Mouse (Mus musculus): Measurements from ENCODE around the gene Efl1.

The Efl1 gene

DNA sequence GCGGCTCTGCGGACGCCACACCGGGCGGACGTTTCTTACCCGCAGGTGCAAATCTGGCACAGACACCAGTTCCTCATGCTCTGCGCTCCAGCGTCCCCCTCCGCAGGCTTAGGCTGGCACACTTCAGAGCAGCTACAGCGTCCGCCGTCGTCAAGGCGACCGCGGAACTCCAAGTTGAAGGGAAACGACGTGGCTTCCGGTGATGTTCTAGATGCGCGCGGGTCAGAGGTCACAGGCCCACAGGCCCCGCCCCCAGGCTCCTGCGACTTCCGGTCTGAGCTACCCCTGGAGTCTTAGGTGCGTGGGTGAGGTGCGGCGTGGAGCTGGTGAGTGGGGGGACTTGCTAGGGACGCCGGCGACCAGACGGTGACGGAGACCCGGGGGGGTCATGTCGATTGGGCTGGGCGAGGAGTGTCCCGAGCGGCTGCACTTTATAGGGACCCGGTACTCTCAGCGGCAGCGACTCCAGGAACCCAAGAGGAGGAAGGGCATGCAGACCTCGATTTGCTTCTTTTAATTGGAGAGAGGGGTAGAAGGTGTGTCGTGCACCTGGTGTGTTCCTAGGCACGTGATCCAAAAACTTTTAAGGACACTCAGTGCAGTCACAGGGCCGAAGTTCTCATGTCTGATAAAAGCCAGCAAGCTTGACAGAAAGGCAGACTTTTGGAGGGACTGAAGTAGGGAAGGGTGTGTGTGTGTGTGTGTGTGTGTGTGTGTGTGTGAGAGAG is at the start of gene Efl1, which contains the start of gene Saxo2:
Gene Efl1, plus strand, starts transcription at position 262 of the 728 bp plus-strand sequence.
Gene Saxo2, minus strand, starts transcription at position 176 of the 728 bp plus-strand sequence.
- DNase-seq (ENCODE audit: low spot score): peak; percentile 95

DNA sequence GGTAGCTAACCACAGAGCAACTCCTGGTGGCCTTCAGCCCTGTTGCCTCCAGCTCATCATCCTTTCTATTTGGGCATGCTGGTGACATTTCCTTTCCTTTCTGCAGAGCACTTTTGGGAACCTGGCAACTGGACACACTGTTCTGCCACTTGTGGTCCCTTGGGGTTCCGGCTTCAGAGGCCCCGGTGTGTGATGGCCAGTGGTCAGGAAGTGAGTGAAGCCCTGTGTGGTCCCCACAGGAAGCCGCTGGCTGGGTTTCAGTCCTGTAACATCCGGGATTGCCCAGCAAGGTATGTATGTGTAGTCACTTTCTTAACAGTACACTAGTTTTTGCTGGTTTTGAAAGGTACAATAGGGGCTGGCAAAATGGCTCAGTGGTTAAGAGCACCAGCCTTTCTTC is 46.4 kb upstream of the Efl1 start:
- DNase-seq (ENCODE audit: low spot score): no peak

DNA sequence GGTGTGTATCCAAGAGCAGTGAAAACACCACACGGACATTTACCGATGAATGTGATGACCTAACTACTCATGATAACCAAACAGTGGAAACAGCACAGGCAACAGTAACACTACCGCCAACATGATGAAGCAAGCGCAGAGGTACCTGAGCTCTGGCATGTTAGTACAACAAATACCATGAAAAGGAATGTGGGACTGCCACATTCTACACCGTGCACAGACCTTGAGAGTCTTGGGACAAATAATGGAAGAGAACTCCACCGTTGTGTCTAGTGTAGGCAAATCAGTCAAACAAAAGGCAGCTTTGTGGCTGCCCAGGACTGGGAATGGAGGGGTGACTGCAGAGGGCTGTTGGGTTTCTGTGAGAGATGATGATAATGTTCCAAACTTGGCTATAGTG is 43.0 kb upstream of the Efl1 start:
- DNase-seq (ENCODE audit: low spot score): no peak

DNA sequence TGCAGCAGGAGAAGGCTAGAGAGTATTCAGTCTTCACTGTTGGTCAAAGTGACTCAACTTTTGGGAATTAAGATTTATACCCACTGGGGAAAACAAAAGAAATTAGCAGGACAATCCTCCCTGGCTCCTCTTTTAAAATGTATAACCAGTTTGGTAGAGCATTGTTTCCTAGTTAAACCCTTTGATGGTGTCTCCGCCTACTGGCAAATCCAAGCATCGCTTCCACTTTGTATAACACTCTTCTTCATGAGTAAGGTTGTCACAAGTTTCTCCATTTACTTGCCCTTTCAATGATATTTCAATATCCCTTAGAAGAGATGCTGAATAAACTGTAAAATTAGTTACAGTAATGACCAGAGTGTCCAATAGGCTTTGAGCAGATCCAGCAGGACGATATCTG is 38.8 kb upstream of the Efl1 start:
- no peak for DNase-seq (ENCODE audit: low spot score)

DNA sequence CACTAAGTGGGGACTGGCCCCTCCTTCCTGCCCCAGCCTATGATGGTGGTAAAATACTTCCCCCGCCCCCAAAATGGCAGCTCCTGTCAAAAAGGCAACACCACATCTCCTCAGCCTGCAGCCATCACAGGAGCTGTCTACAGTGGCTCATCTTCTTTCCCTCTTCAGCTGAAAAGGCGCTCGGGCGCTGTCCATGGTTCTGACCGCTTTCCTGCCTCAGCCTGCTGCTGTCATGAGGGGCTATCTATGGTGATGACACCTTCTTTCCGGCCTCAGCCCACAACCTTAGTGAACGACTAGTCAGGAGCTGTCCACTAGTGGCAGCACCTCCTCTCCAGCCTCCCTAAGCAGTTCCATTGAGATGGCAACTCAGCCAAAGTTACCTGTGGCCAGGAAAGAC is 23.1 kb upstream of the Efl1 start:
- no peak for DNase-seq (ENCODE audit: low spot score)

DNA sequence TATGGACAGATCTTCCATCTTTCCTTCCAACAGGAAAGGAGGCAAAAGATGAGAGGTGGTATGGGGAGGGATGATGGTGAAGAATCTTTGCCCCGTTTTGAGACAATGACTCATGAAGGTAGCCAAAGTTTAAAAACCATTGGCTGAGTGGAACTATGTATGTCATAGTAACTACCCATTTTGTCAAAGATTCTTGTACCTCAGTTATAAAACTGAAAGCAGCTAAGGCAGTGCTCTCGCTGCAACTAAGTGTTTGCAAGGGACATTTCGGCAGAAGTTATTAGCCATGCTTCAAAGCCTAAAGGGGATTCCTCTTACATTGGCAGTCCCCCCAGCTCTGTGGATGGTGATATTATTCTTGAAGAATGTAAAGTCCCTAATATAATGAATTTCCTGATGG is 1.2 kb upstream of the Efl1 start:
- DNase-seq (ENCODE audit: low spot score): no peak

DNA sequence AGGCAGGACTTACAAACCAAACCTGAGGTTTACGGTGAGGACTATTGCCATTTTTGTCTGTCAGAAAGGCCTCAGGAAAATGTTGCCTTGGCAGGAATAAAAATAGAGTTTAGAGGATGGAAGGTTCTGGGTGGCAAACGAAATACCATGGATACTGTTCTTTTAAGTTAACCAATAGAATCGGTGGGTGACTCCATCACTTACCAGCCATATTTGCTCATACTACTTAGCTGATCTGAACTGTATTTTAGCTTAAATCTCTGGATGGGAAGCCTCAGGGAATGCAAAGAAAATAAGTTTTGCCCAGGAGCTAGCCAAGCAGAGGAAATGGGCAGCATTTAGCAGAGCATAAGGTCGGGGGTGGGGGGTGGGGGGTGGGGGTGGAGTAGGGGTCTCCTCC is 505 bp upstream of the Efl1 start:
- DNase-seq (ENCODE audit: low spot score): no peak

DNA sequence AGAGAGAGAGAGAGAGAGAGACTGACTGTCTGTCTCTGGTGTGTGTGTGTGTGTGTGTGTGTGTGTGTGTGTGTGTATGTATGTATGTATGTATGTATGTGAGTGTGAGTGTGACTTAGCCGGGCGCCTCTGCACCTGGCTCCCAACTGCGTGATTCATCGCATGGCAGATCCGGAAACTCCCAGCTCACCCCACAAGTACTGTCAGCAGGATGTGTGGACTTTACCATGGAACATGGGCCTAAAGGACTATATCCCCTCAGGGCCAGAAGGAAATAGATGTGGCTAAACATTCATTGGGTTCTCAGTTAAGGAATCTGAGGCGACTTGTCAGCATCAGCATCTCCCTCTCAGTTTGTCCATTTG is 649 bp downstream of the Efl1 start:
- DNase-seq (ENCODE audit: low spot score): no peak

DNA sequence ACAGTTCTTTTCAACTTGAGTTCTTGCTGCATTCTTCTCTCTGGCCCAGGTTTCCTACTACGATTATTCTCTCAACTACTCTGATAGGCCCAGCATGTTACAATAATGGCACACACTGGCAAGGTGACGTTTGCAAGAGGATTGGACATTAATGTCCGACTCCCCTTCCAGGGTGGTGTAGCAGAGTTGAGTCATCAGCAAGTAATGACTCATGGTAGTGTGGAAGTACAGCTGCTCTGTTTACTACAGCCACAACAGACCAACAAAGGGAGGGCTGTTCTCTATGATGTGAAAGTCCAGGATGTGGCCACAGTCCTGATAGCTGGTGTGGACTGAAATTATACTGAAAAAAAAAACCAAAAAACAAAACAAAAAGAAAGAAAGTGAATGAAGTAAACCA is 16.2 kb downstream of the Efl1 start:
- no peak for DNase-seq (ENCODE audit: low spot score)

DNA sequence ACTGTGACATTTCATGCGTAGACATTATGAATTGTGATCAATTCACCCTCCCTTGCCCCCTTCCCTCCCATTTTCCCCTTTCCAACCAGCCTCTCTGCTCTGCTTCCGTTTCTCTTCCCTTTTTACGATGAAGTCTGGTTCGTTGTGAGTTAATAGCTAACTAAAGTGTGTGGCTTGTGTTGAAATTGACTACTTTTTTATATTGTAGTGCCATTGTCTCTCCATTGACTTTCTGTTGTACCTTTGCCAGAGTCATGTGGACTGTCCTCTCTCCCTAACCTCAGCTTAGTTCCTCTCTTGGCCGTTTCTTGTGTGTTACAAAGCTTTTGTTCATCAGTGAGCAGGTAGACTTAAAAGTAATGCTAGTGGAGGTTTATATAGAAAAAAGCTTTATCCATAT is 27.6 kb downstream of the Efl1 start:
- DNase-seq (ENCODE audit: low spot score): no peak

DNA sequence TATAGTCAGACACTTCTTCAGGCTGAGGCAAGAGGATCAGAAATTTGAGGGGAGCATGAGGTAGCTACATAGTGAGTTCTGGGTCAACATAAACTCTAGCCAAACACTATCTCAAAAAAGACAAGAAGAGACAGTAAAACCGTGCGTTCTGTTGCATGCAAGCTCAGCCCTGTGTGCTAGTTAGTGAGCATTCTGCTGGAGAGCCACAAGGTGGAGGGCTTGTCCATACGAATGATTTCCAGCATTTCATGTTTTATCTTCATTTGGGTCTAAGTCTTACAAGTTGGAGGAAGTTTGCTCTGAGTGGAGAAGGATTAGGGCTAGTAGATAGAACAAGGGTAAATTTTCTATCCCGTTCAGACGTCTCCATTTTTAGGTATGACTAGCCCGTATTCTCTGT is 28.4 kb downstream of the Efl1 start:
- no peak for DNase-seq (ENCODE audit: low spot score)

DNA sequence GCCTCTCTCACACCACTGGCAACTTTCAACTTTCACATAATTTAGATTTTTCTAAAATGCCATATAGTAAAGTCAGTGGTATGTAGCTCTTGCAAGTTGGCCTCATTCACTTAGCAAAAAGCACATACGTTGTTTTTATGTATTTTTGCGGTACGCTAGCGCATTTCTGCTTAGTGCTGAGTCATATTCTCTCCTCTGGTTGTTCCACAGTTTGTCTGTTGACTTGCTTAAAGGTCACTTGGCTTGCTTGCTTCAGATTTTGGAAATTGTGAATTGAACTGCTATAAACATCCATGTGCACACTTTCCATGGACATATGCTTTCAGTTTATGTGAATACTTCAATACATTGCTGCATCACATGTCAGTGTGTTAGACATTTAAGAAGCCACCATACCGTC is 31.5 kb downstream of the Efl1 start:
- no peak for DNase-seq (ENCODE audit: low spot score)

DNA sequence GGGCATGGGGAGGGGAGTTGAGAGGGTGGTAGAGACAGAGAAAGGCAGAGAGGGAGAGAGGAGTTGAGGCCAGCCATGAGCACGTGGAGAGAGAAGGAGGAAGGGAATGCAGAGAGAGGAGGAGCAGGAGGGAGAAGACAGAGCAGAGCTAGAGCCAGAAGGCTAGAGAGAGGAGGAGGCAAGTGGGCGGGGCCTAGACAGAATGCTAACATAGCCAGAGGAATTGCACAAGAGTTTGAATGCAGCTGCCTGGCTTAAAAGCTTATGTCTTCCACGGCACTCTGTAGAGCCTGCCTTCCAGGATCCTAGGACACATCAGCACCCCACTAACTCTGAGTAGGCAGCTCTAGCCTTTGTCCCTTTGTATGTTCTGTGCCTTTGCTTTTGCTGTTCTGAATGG is 40.3 kb downstream of the Efl1 start:
- DNase-seq (ENCODE audit: low spot score): peak; percentile 25

DNA sequence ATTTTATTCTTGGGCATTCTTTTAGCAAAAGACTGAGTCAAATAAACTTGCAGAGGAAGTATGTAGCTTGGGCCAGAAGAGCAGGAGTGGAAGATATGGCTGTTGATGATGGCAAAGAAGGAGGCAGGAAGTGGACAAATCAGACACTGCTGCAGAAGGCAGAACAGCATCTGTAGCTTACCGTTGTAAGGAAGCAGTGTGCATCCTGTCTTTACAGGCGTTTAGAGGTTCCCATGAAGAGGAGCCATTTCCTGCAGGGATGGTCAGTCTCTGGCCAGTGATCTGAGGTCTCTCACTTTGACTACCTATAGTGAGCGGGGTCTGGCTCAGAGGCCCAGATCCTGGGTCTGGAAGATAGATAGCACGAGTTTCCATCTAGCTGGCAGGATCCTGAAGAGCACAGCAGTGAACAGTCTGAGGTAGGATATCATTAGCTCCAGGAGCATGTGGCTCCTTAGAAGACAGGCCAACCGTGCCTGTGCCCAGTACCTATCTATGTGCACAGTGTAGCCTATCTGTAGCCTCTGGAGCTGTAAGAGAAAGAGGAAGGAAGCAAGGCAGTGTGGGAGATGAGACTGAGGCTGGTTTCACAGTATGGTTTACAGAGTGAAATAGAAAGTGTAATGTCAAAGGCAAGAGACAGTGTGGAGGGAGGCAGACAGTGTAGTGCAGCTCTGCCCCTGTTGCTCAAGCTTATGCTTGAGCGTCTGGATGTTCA is 42.8 kb downstream of the Efl1 start:
- no peak for DNase-seq (ENCODE audit: low spot score)

DNA sequence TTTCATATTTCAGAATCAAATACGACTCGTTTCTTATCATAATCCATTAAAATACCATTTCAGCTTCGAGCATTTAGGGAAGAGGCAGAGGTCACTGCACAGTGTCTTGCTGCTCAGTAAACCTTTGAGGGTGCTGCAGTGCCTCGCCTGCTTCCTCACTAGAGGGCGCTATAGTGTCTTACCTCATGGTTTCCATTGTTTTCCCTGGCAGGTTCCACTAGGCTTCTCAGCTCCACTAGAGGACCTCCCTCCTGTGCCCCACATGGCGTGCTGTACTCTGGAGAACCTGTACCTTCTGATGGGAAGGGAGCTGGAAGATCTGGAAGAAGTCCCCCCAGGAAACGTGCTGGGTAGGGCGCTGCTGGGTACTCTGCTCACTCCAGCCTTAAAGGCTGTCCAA is 49.3 kb downstream of the Efl1 start:
- no peak for DNase-seq (ENCODE audit: low spot score)

DNA sequence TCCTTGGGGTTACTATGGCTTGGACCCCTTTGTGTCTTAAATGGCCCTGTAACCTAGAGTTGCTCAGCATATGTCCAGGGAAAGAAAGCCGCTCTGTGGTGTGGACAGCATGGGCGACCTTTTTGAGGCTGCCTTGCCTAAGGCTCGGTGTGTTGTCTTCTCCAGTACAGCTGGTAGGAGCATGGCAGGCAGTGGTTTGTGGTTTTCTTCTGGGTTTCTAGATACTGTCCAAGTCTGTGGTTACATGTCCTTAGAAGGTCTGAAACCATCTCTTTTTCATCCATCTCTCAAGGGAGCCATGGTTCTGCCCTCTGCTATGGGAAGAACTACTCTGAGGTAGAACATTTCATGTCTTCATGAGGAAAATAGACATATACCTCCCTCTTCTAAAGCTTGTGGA is 50.6 kb downstream of the Efl1 start:
- no peak for DNase-seq (ENCODE audit: low spot score)

DNA sequence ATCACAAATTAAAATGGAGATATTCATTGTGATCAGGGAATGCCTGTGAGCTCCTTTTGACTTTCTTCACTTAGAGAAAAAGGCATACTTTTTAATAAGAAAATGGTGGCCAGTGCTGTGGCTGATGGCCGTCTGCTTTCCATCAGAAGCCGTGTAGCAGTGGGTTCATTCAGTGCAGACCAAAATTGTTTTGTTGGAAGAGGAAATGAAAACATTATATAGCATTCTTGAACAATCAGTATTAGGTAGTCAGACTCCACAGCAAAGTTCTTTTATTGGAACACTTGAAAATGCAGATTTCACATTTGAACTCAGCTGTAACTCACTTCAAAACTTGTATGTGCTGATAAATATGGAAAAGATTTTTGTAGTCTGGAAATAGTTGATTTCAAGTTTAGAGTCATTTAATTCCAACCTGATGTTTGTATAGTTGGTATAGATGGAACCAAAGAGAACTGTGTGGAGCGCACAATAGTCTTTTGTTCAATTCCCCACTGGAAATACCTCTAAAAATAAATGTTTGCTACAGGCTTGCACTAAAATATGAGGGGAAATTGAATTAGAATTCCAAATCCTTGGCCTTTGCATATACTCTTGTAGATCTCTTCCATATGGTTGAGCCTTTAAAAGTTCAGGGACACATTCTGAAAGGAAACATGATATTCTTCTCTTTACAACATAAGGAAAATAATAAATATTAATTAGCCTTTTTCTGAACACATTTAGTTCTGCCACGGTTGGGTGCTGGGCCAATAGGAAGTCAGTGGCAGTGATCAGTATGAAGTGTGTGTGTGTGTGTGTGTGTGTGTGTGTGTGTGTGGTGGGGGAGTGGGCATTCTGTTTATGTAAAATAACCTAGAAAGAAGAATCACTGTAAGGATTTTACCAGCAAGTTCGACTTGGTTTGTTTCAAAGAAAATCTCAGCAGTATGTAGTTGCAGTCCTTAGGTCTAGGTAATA is 54.2 kb downstream of the Efl1 start:
- no peak for DNase-seq (ENCODE audit: low spot score)

DNA sequence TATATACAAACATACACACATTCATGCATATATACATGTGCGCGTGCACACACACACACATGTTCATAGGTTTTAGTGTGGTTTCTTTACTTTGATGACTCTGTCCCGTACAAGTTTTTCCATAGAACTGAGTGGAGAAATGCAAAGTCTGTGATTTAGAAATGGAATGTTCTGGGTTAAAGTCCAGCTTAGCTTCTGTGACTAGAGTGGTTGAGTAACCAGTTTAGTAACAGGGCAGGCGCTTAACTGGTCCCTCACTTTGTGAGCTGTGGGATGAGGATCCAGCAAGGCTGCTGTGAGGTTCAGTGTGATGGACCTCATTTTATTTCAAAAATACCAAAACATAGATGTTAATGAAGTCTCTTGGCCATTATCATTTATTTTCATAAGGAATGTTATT is 60.8 kb downstream of the Efl1 start:
- DNase-seq (ENCODE audit: low spot score): no peak

DNA sequence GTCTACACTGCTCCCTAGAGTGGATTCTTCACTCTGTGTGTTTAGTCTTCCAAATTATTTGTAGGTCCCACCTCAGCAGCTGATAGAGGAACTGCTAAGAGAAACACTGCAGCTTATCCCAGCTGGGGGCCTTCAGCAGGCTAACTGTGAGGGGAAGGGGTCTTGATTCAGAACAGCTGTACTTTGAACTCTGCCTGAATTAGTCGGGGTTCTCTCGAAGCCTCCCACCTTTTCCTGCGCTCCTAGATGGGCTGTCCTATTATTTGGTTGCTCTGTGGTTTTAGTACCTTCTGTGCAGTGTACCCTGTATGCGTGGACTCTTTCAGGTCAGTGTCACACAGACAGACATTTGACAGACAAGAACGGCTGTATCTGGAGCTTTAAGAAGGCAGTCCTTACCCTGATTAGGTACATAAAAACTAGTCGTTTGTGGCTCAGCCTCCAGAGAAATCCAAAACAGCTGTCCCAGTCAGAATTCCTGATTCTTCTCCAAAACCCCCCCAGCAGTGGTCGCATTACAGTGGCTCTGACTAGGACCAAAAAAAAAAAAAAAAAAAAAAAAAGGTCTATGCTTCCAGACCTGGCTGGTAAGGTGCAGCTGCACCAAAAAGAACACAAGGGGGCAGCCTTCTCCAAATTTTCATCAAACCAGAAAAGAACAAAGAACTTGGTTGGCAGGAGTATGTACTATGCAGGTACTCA is 66.9 kb downstream of the Efl1 start:
- DNase-seq (ENCODE audit: low spot score): no peak

DNA sequence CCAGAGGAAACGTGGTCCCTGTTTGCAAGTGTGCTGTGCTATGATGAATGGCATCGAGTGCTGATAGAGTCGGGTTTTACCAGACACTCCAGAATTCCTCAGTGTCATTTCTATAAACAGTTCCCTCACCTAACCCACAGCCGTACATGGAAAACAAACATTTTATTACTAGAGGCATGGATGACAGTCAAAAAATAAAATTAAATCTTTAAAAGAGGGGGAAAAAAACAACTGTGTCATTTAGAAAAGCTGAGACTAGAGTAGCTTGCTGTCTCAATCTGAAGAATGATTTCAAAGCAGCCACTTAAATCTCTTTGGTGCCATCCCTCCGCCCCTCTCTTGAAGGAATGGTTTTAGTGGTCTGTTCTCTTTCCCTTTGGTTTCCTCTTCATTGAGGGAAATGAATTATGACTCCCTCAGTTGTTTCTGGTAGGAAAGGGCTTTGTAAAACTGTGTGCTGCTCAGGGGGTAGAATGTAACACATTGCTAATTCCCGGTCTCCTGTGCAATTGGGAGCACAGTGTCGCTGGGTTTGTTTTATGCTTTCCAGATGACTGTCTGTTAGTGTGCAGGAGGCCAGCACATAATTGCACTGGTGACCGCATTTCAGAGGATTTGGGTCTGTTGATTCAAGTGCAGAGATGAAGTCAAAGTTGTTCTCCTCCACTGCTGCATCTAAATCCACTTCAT is 67.6 kb downstream of the Efl1 start:
- no peak for DNase-seq (ENCODE audit: low spot score)

DNA sequence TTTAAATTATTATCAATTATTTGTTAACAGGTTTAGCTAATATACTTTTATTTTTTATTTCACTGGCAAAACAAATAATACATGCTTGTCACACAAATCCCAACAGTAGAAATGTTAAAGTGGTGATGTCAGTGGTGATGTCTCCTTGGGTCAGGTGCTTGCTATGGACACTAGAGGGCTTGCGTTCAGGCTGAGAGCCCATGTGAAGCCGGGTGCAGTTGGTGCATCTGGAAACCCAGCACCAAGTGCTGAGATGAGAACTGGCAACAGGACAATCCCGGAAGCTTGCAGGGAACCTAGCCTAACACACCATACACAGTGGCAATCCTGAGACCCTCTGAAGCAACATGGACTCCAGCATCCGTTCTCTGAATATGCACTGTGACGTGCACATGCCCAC is 70.9 kb downstream of the Efl1 start:
- DNase-seq (ENCODE audit: low spot score): no peak

DNA sequence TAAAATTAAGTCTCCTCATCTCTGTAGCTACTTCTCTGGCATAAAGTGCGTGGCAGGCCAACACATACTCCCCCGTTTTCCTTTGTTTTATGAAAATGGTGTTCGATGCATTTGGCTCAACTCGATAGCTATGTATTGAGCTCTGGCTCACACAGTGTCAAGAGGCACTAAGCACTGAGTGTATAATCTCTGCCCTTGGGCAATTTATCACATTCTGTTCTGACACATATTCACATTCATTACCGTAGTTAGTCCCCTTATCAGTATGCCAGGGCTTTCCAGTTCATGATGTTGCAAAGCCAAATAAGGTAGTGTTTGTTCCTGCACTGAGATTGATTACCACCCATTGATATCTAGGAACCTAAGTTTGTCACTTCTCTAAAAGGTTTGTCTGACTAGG is 71.3 kb downstream of the Efl1 start:
- no peak for DNase-seq (ENCODE audit: low spot score)

Data from left cerebral cortex, adult 11 months (tissue).